Comparison of ENCODE assay signal across 22 mouse cellular contexts in the genomic region with DNA sequence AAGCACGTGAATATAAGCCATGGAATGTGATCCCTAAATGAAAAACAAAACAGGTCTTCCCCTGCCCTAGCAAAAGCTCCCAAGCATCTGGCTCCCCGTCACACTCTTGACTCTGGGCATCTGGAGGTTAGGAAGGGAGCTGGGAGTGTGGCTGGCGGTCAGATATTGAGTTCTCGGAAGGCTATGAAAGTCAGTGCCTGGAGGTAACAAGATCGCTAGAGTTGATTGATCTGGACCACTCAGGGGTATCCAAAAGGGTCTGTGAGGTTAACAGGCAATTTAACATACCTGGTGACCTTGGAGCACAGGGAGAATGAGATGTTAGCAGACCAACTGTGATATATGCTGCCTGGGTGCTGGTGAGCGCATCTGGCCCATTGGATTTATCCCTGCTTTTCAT.
DNase-seq lines count a peak whose midpoint lies in the region; ATAC-seq and TF ChIP-seq lines count a peak whose summit lies in the region.
"Had no signal": no experiment of that assay in that cellular context is flagged by ENCODE, and none has a peak within 500 bp of the region (broad histone marks: within the 10 kb centered on the region; RNA-seq: fewer than 3 reads in every experiment).

No protein-coding gene starts in this region.

- ATAC-seq in kidney, embryonic 15.5 days (replicated peaks; ENCODE audit: low FRiP score) = peak; percentile 50
- no peak; the same call in 1 of the 2 replicates for ATAC-seq in kidney, postnatal 0 days (replicated peaks; ENCODE audit: low FRiP score, low read depth)
- ATAC-seq in midbrain, embryonic 11.5 days (ENCODE audit: low FRiP score) = no peak
- ATAC-seq in midbrain, embryonic 14.5 days (ENCODE audit: low FRiP score, low TSS enrichment) = no peak
- ATAC-seq: forebrain, embryonic 14.5 days had no signal

- peaks cover 40% of the 10 kb centered on the region for H3K4me1 ChIP-seq in kidney, embryonic 15.5 days
- H3K4me1 ChIP-seq in kidney, postnatal 0 days (replicated peaks; ENCODE audit: insufficient read depth, low read length) = no peaks in the 10 kb centered on the region
- H3K4me1 ChIP-seq in midbrain, embryonic 11.5 days (ENCODE audit: control insufficient read depth, insufficient read depth, low read length) = peaks cover 2% of the 10 kb centered on the region; the same call in 1 of the 2 replicates
- no peaks in the 10 kb centered on the region for H3K4me1 ChIP-seq in midbrain, embryonic 14.5 days (ENCODE audit: control insufficient read depth, insufficient read depth, low read length)
- H3K4me1 ChIP-seq: embryonic facial prominence, embryonic 13.5 days; embryonic facial prominence, embryonic 15.5 days; forebrain, embryonic 12.5 days had no signal

- H3K36me3 ChIP-seq in kidney, embryonic 15.5 days = no peaks in the 10 kb centered on the region
- H3K36me3 ChIP-seq in kidney, postnatal 0 days (ENCODE audit: insufficient read depth, low read length) = no peaks in the 10 kb centered on the region
- no peaks in the 10 kb centered on the region for H3K36me3 ChIP-seq in midbrain, embryonic 11.5 days (ENCODE audit: control insufficient read depth, insufficient read depth, low read length)
- peaks cover 4% of the 10 kb centered on the region; the same call in 1 of the 2 replicates for H3K36me3 ChIP-seq in midbrain, embryonic 14.5 days (ENCODE audit: control insufficient read depth, insufficient read depth, low read length)
- H3K36me3 ChIP-seq: embryonic facial prominence, embryonic 13.5 days; embryonic facial prominence, embryonic 15.5 days; forebrain, embryonic 10.5 days; forebrain, embryonic 12.5 days had no signal

- H3K4me2 ChIP-seq in kidney, embryonic 15.5 days = no peak overlapping the region
- no peak overlapping the region for H3K4me2 ChIP-seq in kidney, postnatal 0 days (ENCODE audit: low read length)
- H3K4me2 ChIP-seq in midbrain, embryonic 11.5 days = no peak overlapping the region
- H3K4me2 ChIP-seq in midbrain, embryonic 14.5 days (ENCODE audit: low read length) = no peak overlapping the region
- H3K4me2 ChIP-seq: embryonic facial prominence, embryonic 13.5 days; embryonic facial prominence, embryonic 15.5 days; forebrain, embryonic 12.5 days had no signal

- no peak for TF ChIP-seq CTCF in kidney, postnatal 0 days (IDR thresholded peaks at IDR 0.05; ENCODE audit: low read depth)

- no peaks in the 10 kb centered on the region for H3K9me3 ChIP-seq in kidney, embryonic 15.5 days (replicated peaks)
- H3K9me3 ChIP-seq in kidney, postnatal 0 days (replicated peaks; ENCODE audit: low read length) = no peaks in the 10 kb centered on the region
- no peaks in the 10 kb centered on the region for H3K9me3 ChIP-seq in midbrain, embryonic 11.5 days (ENCODE audit: control insufficient read depth, low read length)
- H3K9me3 ChIP-seq in midbrain, embryonic 14.5 days (ENCODE audit: control insufficient read depth, low read length) = no peaks in the 10 kb centered on the region
- H3K9me3 ChIP-seq: embryonic facial prominence, embryonic 13.5 days; embryonic facial prominence, embryonic 15.5 days; forebrain, embryonic 12.5 days had no signal

- peak overlapping the region; percentile 39 for H3K27ac ChIP-seq in kidney, embryonic 15.5 days
- H3K27ac ChIP-seq in kidney, postnatal 0 days = no peak overlapping the region
- no peak overlapping the region for H3K27ac ChIP-seq in midbrain, embryonic 11.5 days (ENCODE audit: low read depth, low read length)
- no peak overlapping the region for H3K27ac ChIP-seq in midbrain, embryonic 14.5 days (replicated peaks; ENCODE audit: low read depth, low read length)
- H3K27ac ChIP-seq: embryonic facial prominence, embryonic 13.5 days; embryonic facial prominence, embryonic 15.5 days; forebrain, embryonic 10.5 days; forebrain, embryonic 12.5 days had no signal

- no peaks in the 10 kb centered on the region for H3K27me3 ChIP-seq in kidney, embryonic 15.5 days
- H3K27me3 ChIP-seq in kidney, postnatal 0 days (ENCODE audit: insufficient read depth, low read length) = no peaks in the 10 kb centered on the region
- no peaks in the 10 kb centered on the region for H3K27me3 ChIP-seq in midbrain, embryonic 11.5 days (ENCODE audit: control insufficient read depth, insufficient read depth, low read length)
- no peaks in the 10 kb centered on the region for H3K27me3 ChIP-seq in midbrain, embryonic 14.5 days (ENCODE audit: control insufficient read depth, insufficient read depth, low read length)
- H3K27me3 ChIP-seq: embryonic facial prominence, embryonic 13.5 days; embryonic facial prominence, embryonic 15.5 days; forebrain, embryonic 12.5 days had no signal

- 32% methylated on average over 6 of the region's 6 CpGs for WGBS in kidney, embryonic 15.5 days
- 31% methylated on average over 6 of the region's 6 CpGs for WGBS in kidney, postnatal 0 days
- 74% methylated on average over 6 of the region's 6 CpGs for WGBS in midbrain, embryonic 11.5 days
- 71% methylated on average over 6 of the region's 6 CpGs for WGBS in midbrain, embryonic 14.5 days

- no peak for DNase-seq in kidney, postnatal 14 days
- DNase-seq in kidney, postnatal 0 days (ENCODE audit: low spot score) = peak; percentile 71
- no peak for DNase-seq in kidney, adult 11 months
- DNase-seq in midbrain, embryonic 11.5 days (ENCODE audit: low spot score, missing footprints) = peak; percentile 57
- no peak for DNase-seq in midbrain, embryonic 14.5 days
- DNase-seq: adrenal gland, adult 2 months; adrenal gland, postnatal 10 days; adrenal gland, postnatal 25 days; cerebellum, adult 11 months; cerebellum, adult 18-20 months; cerebellum, adult 8-10 months; cerebellum, adult 9-11 months; cerebellum, postnatal 14 days; cerebellum, postnatal 36 days; embryo, embryonic 11 days had no signal

- H3K4me3 ChIP-seq in kidney, embryonic 15.5 days (replicated peaks) = no peak overlapping the region
- no peak overlapping the region for H3K4me3 ChIP-seq in kidney, postnatal 0 days (replicated peaks; ENCODE audit: low read depth, low read length)
- H3K4me3 ChIP-seq in midbrain, embryonic 11.5 days (ENCODE audit: low read depth, low read length) = no peak overlapping the region
- H3K4me3 ChIP-seq in midbrain, embryonic 14.5 days (replicated peaks; ENCODE audit: low read depth, low read length) = no peak overlapping the region
- H3K4me3 ChIP-seq: embryonic facial prominence, embryonic 13.5 days; embryonic facial prominence, embryonic 15.5 days; erythroblast, embryonic 14.5 days; forebrain, embryonic 10.5 days; forebrain, embryonic 12.5 days had no signal

- H3K9ac ChIP-seq in kidney, embryonic 15.5 days = no peak overlapping the region
- no peak overlapping the region for H3K9ac ChIP-seq in kidney, postnatal 0 days (ENCODE audit: low read depth, low read length)
- H3K9ac ChIP-seq in midbrain, embryonic 11.5 days (ENCODE audit: low read length) = no peak overlapping the region
- no peak overlapping the region for H3K9ac ChIP-seq in midbrain, embryonic 14.5 days (replicated peaks; ENCODE audit: low read length)
- H3K9ac ChIP-seq: embryonic facial prominence, embryonic 13.5 days; embryonic facial prominence, embryonic 15.5 days; forebrain, embryonic 12.5 days had no signal

Comparison
In these comparisons a context has a peak if more than half of its experiments do, and no peak if none do; other contexts are left out.
1. DNase-seq: peak in kidney, postnatal 0 days (single experiment) and midbrain, embryonic 11.5 days (single experiment); none in kidney, postnatal 14 days (single experiment), kidney, adult 11 months (single experiment) and midbrain, embryonic 14.5 days (single experiment).